In genomic region chr5:148631566-148631965, GRCm38 (mm10) we compare ENCODE assay signal across 23 mouse cellular contexts.
"Had no signal": no experiment of that assay in that cellular context is flagged by ENCODE, and none has a peak within 500 bp of the region (broad histone marks: within the 10 kb centered on the region; RNA-seq: fewer than 3 reads in every experiment).

No protein-coding gene starts in this region.

- DNase-seq: cerebellum, adult 9-11 months; cerebellum, postnatal 14 days; cerebellum, postnatal 25 days; cerebellum, postnatal 36 days; embryo, embryonic 11 days; forebrain, postnatal 0 days; gastrocnemius, adult 2 months; gastrocnemius, postnatal 10 days; gastrocnemius, postnatal 14 days; gastrocnemius, postnatal 25 days; gastrocnemius, postnatal 36 days; heart, adult 11 months; heart, adult 18-20 months had no signal

- H3K4me3 ChIP-seq: embryonic facial prominence, embryonic 10.5 days; embryonic facial prominence, embryonic 12.5 days; embryonic facial prominence, embryonic 13.5 days; embryonic facial prominence, embryonic 15.5 days; erythroblast, embryonic 14.5 days; forebrain, embryonic 10.5 days; forebrain, embryonic 12.5 days; forebrain, embryonic 13.5 days; forebrain, embryonic 15.5 days; gastrocnemius, adult 2 months; heart, adult 2 months had no signal

- H3K9ac ChIP-seq: embryonic facial prominence, embryonic 12.5 days; embryonic facial prominence, embryonic 13.5 days; embryonic facial prominence, embryonic 15.5 days; forebrain, embryonic 12.5 days; forebrain, embryonic 13.5 days; forebrain, embryonic 15.5 days; forebrain, postnatal 0 days had no signal

- H3K27ac ChIP-seq: embryonic facial prominence, embryonic 10.5 days; embryonic facial prominence, embryonic 12.5 days; embryonic facial prominence, embryonic 13.5 days; embryonic facial prominence, embryonic 15.5 days; forebrain, embryonic 10.5 days; forebrain, embryonic 12.5 days; forebrain, embryonic 13.5 days; forebrain, embryonic 15.5 days; gastrocnemius, adult 2 months; heart, adult 2 months had no signal

- ATAC-seq: forebrain, embryonic 13.5 days; forebrain, embryonic 15.5 days had no signal

- H3K9me3 ChIP-seq: embryonic facial prominence, embryonic 10.5 days; embryonic facial prominence, embryonic 12.5 days; embryonic facial prominence, embryonic 13.5 days; embryonic facial prominence, embryonic 15.5 days; forebrain, embryonic 10.5 days; forebrain, embryonic 12.5 days; forebrain, embryonic 15.5 days had no signal

- H3K4me2 ChIP-seq: embryonic facial prominence, embryonic 12.5 days; embryonic facial prominence, embryonic 13.5 days; embryonic facial prominence, embryonic 15.5 days; forebrain, embryonic 12.5 days; forebrain, embryonic 13.5 days; forebrain, embryonic 15.5 days had no signal

- H3K4me1 ChIP-seq: embryonic facial prominence, embryonic 12.5 days had no signal

- H3K27me3 ChIP-seq: embryonic facial prominence, embryonic 12.5 days; embryonic facial prominence, embryonic 13.5 days; embryonic facial prominence, embryonic 15.5 days; forebrain, embryonic 12.5 days; forebrain, embryonic 13.5 days; forebrain, embryonic 15.5 days had no signal

- H3K36me3 ChIP-seq: embryonic facial prominence, embryonic 10.5 days; embryonic facial prominence, embryonic 12.5 days; embryonic facial prominence, embryonic 13.5 days; embryonic facial prominence, embryonic 15.5 days; forebrain, embryonic 10.5 days; forebrain, embryonic 12.5 days; forebrain, embryonic 15.5 days had no signal
